Mouse (Mus musculus): ENCODE measurements around the gene Scaf1. TPM values are rescaled to one million over a fixed set of nuclear protein-coding genes. Genes with fewer than 3 reads are reported as not detected.

Scaf1 gene
- polyA plus RNA-seq, 1 experiment from 2014 or later: 56.7 TPM

DNA sequence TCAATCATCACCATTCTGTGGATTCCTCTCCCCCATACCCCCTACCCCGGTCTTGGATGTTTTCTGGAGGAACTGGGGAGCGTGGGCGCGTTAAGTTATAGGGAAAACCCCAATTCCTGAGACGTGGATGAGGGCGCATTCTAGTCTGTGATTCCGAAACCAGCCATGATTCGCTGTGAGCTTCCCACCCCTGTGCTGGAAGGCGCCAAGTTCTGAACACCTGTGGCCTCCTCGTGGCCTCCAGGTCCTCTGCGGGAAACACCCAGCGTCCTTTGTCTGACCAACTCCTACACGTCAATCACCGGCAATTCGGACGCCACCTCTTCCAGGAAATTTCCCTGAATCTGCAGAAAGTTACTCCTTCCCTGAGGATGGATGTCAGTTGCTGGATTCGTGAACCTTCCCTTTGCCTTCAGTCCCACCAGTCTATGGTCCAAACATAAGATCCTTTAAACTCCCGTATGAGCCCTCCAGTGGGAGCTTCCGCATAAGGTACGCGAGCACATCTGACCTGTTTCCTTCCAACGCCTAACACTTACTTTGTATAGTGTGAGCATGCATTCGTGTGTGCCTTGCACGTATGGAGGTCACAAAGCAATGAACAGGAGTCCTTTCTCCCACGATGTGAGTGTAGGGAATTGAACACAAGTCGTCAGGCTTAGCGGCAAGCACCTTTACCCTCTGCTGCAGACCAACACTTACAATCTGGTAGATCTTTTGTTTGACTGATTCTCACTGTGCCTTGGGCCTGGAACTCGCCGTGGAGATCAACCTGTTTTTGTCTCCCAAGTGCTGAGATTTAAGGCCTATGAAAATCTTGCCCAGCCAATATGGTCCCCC is 29.1 kb downstream of the Scaf1 start:
- WGBS: 0% methylated on average over 29 of the region's 29 CpGs
- H3K36me3 ChIP-seq (replicated peaks): peaks cover 1% of the 10 kb centered on the region
- H3K27me3 ChIP-seq (replicated peaks): no peaks in the 10 kb centered on the region
- peaks cover 36% of the 10 kb centered on the region for H3K4me1 ChIP-seq
- peak overlapping the region; percentile 55 for H3K9ac ChIP-seq
- H3K9me3 ChIP-seq: no peaks in the 10 kb centered on the region
- peak; percentile 26 for ATAC-seq (replicated peaks)
- H3K4me2 ChIP-seq: peak overlapping the region; percentile 57
- H3K27ac ChIP-seq: peak overlapping the region; percentile 94
- peak overlapping the region; percentile 87 for H3K4me3 ChIP-seq

DNA sequence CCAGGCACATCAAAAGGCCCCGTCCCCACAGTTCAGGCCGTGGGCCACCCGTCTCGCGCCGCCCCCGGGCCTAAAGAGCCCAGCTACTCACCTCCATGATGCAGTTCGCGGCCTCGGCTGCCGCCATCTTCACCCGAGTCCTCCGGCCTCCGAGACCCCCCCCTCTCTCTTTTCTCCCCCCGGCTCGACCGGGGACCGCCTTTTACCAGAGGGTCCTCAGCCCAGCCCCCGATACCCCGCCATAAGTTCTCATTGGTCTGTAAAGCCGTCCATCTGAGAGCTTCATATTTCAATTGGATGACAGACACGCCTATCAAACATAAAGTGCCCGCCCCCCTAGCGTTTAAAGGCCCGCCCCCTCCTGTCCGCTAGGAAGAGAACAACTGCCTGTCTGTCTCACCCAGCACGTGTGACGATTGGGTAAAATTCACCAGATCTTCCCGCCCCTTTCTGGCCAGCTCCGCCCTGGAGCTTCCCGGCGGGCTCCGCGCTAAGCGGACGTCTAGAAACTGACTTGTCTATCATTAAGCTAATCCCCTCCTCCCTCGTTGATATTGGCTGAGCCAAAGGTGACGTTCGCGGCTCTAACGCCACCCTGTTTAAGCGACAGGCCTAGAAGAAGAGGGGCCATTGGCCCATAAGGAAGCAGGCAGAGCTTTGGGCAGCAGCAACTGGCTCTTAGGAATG is 29.8 kb downstream of the Scaf1 start, which contains the start of gene Prmt1:
Gene Prmt1 (minus strand): TSS at position 377 of the 687 bp plus-strand sequence.
- no peaks in the 10 kb centered on the region for H3K27me3 ChIP-seq (replicated peaks)
- H3K4me3 ChIP-seq: peak within 1 kb of the TSS; percentile 87
- peak within 1 kb of the TSS; percentile 95 for H3K9ac ChIP-seq
- peaks cover 36% of the 10 kb centered on the region for H3K4me1 ChIP-seq
- peak within 1 kb of the TSS; percentile 59 for H3K4me2 ChIP-seq
- peak; percentile 97 for ATAC-seq (replicated peaks)
- no peaks in the 10 kb centered on the region for H3K9me3 ChIP-seq
- 2% methylated on average over 42 of the region's 42 CpGs for WGBS
- H3K36me3 ChIP-seq (replicated peaks): peaks cover 9% of the 10 kb centered on the region
- H3K27ac ChIP-seq: peak within 1 kb of the TSS; percentile 95

DNA sequence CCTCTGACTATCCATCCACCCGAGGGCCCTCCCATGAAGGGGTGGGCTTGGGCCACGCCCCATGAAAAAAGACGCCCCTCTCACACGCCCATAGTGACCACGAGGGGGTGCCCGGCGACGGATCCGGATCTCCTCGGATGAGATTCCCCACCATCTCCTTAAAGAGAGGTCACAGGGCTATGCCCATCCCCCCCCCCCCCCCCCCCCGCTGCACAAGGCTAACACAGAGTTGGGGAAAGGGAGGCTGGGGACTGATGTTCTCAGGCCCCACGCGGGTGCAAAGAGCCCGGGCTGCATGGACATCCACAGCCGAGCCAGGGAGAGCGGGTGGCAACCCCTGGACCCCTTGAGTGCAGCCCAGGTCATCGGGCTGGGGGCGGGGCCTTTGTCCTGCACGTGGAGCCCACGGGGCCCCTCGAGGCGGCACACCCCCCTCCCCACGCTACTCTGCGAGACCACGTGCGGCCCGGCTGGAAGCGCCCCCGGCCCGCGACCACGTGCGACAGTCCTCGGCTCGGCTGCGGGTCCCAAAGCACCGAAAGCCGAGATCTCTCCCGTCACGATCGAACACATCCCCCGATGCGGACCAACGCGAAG is 30.5 kb downstream of the Scaf1 start:
- H3K27ac ChIP-seq: peak overlapping the region; percentile 95
- peaks cover 14% of the 10 kb centered on the region for H3K36me3 ChIP-seq (replicated peaks)
- H3K4me3 ChIP-seq: peak overlapping the region; percentile 87
- no peaks in the 10 kb centered on the region for H3K9me3 ChIP-seq
- ATAC-seq (replicated peaks): peak; percentile 4
- peak overlapping the region; percentile 59 for H3K4me2 ChIP-seq
- WGBS: 1% methylated on average over 43 of the region's 45 CpGs
- H3K27me3 ChIP-seq (replicated peaks): no peaks in the 10 kb centered on the region
- peaks cover 36% of the 10 kb centered on the region for H3K4me1 ChIP-seq
- peak overlapping the region; percentile 95 for H3K9ac ChIP-seq

DNA sequence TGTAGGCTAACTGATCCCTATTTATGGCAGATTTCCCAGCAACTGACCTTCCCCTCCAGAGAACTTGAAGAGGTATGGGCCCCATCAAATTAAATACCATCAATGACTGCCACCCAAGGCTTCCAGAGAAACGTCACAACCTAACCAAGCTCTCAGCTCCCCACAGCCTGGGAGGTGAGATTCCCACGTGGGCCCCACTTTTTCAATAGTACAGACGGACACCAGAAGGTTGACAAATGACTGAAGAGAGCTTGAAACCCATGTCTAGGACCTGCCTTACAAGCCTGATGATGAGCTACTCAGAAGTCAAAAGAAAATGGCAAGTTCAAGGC is 31.4 kb downstream of the Scaf1 start:
- no peak for ATAC-seq (replicated peaks)
- no peak overlapping the region for H3K9ac ChIP-seq
- no peaks in the 10 kb centered on the region for H3K27me3 ChIP-seq (replicated peaks)
- WGBS: 34% methylated on average over 3 of the region's 3 CpGs
- H3K27ac ChIP-seq: no peak overlapping the region
- peaks cover 36% of the 10 kb centered on the region for H3K4me1 ChIP-seq
- peak overlapping the region; percentile 87 for H3K4me3 ChIP-seq
- H3K4me2 ChIP-seq: peak overlapping the region; percentile 59
- peaks cover 22% of the 10 kb centered on the region for H3K36me3 ChIP-seq (replicated peaks)
- H3K9me3 ChIP-seq: no peaks in the 10 kb centered on the region

DNA sequence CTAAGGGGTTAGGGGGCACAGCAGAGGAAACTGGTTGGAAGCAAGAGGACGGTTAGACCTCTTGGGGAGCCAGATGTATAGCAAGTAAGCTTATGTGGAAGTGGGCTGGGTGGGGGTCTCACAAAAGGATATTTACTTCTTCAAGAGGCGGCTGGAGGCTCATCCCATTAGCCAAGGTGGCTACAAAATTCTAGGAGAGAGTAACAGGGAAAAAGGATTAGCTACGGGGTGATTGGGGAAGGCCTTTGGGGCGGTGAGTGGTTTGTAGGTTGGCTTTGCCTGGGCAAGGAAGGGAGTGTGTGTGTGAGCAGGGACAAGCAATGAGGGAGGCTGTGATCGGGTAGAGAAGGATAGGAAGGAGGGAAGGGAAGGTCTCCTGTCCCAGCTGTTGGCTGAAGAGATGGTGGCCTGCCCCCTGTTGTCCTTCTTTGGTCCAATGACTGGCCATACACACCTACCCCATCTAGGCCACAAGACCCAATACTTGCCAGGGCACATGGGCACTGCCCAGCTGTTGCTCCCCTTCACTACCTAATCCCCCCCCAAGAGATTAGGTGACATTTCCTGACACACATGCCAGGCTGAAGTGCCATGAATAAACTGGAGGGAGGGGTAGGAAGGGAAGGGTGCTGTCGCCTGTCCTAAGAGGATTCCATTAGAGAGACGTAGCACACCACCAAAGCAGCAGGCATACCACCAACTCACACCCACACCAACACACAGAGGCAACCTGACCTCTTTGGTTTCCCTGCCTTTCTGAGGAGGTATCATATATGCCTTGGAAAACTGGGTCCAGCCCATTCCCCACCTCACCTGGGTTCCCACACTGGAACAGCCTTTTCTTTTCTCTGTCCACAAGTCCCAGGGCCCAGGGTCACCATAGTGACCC is 32.0 kb downstream of the Scaf1 start:
- peak overlapping the region; percentile 87 for H3K4me3 ChIP-seq
- H3K36me3 ChIP-seq (replicated peaks): peaks cover 28% of the 10 kb centered on the region
- peaks cover 36% of the 10 kb centered on the region for H3K4me1 ChIP-seq
- WGBS: 56% methylated on average over 7 of the region's 7 CpGs
- H3K9me3 ChIP-seq: no peaks in the 10 kb centered on the region
- peak overlapping the region; percentile 18; the same call in 1 of the 2 replicates for H3K27ac ChIP-seq
- no peak overlapping the region; the same call in 1 of the 2 replicates for H3K9ac ChIP-seq
- H3K27me3 ChIP-seq (replicated peaks): no peaks in the 10 kb centered on the region
- peak overlapping the region; percentile 59 for H3K4me2 ChIP-seq
- no peak for ATAC-seq (replicated peaks)

DNA sequence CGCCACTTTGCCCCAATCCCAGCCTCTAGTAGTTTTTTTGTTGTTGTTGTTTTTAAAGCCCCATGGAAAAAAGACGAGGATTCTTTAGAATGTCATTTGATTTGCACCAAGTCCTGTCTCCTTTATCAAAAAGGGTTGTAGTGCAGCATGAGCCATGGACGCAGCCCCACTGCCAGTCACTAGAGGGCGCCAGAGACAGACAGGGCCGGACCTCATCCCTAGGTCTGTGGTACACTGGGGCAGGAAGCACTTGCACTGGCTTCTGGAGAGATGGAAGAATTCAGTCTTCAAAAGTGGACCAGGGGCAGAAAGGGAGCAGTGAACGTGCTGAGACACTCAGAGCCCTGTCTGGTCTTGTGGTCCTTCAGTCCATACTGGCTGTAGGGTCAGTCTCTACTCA is 33.1 kb downstream of the Scaf1 start:
- ATAC-seq (replicated peaks): no peak
- peaks cover 36% of the 10 kb centered on the region for H3K36me3 ChIP-seq (replicated peaks)
- no peak overlapping the region for H3K9ac ChIP-seq
- H3K9me3 ChIP-seq: no peaks in the 10 kb centered on the region
- no peak overlapping the region for H3K4me3 ChIP-seq
- peaks cover 30% of the 10 kb centered on the region for H3K4me1 ChIP-seq
- H3K4me2 ChIP-seq: no peak overlapping the region
- no peak overlapping the region for H3K27ac ChIP-seq
- no peaks in the 10 kb centered on the region for H3K27me3 ChIP-seq (replicated peaks)
- 35% methylated on average over 6 of the region's 6 CpGs for whole genome bisulfite sequencing

DNA sequence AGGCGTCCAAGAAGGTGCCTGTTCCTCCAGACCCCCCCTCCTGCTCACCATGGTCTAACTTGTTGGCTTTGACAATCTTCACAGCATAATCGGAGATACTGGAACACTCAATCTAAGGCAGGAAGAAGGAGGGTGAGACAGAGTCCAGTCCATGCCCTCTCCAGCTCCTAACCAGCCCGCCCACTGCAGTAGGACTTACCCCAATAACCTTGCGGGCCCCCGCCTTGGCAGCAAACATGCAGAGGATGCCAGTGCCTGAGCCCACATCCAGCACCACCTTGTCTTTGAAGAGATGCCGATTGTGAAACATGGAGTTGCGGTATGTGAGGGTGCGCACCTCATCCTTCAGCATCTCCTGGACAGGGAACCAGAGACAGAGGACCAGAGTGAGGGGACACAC is 34.6 kb downstream of the Scaf1 start:
- no peak overlapping the region for H3K4me2 ChIP-seq
- no peaks in the 10 kb centered on the region for H3K27me3 ChIP-seq (replicated peaks)
- WGBS: 98% methylated on average over 8 of the region's 8 CpGs
- H3K4me1 ChIP-seq: peaks cover 24% of the 10 kb centered on the region
- no peak overlapping the region for H3K27ac ChIP-seq
- ATAC-seq (replicated peaks): no peak
- H3K4me3 ChIP-seq: no peak overlapping the region
- no peaks in the 10 kb centered on the region for H3K9me3 ChIP-seq
- H3K36me3 ChIP-seq (replicated peaks): peaks cover 51% of the 10 kb centered on the region
- H3K9ac ChIP-seq: no peak overlapping the region

DNA sequence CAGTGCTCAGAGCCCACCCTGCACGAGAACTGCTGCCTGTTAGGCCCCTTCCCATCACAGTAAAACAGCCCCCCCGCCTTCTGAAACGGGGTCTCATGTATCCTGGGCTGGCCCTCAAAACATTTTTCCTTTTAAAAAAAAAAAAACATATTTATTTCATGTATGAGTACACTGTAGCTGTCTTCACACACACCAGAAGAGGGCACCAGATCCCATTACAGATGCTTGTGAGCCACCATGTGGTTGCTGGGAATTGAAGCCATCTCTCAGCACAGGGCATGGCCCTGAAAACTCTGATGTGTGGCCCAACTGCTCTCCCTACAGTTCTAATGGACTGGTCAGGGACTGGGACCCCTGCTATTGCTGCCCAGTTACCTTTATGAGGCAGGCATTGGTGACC is 37.9 kb downstream of the Scaf1 start:
- Histone ChIP-seq H3K4me1 (peaks cover 20% of the 10 kb centered on the region), H3K27me3 (replicated peaks) (no peaks in the 10 kb centered on the region), H3K36me3 (replicated peaks) (peaks cover 58% of the 10 kb centered on the region), H3K4me2 (no peak overlapping the region), H3K27ac (no peak overlapping the region), H3K4me3 (no peak overlapping the region), H3K9me3 (no peaks in the 10 kb centered on the region), H3K9ac (no peak overlapping the region)
- ATAC-seq (replicated peaks): no peak
- 93% methylated on average over 3 of the region's 3 CpGs for WGBS

DNA sequence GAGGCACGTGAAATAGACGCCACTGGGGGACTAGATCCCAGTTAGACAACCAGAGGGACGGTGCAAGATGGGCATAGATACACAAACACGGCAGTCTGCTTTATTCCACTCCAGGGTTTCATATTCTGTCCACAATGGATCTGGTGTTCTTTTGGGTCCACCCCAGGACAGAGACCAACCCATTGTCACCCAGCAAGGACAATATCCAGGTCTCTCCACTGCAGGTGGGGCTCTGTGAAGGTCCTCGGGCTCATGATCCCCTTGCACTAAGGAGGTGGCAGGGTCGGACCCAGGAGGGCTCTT is 41.1 kb downstream of the Scaf1 start:
- WGBS: 21% methylated on average over 6 of the region's 6 CpGs
- Histone ChIP-seq H3K9me3 (no peaks in the 10 kb centered on the region), H3K9ac (0 out of 2 replicates have a peak overlapping the region, but pooled peaks have one; percentile 14), H3K4me3 (peak overlapping the region; percentile 47; the same call in 1 of the 2 replicates), H3K27me3 (replicated peaks) (no peaks in the 10 kb centered on the region), H3K36me3 (replicated peaks) (peaks cover 39% of the 10 kb centered on the region), H3K4me1 (peaks cover 41% of the 10 kb centered on the region), H3K4me2 (peak overlapping the region; percentile 84), H3K27ac (peak overlapping the region; percentile 89)
- no peak for ATAC-seq (replicated peaks)

DNA sequence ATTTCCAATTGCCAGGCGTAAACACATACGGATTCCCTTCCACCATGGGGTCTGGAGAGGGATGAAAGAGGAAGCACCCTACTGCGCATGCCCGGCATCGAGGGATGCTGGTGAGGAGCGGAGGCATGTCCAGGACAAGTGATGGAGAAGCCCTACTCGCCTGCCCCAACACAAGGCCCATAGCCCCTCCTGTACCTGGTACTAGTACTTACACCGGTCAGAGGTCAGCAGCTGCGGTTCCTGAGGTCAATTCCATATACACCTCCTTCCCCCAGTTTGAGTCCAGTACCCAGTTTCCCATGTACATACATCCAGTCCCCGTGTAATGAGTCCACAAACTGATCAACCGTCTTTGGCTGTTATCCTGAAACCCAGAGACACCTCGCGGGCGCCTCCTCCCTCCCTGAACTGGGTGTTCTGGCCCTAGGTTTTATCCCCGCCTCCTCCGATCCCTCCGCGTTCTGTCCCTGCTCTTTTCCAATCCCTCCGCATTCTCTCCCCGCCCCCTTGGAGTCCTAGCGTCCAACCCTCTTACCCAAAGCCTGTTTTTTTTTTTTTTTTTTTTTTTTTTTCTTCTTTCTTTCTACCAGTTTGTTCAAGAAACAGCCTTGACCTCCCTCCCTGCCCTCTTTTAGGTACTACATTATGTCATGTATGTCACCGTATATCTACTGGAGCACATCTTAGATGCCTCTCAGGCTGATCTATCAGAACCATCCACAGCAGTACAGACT is 41.6 kb downstream of the Scaf1 start, which contains the start of gene Cpt1c:
Gene Cpt1c (minus strand): TSS at position 469 of the 734 bp plus-strand sequence.
- peak; percentile 48 for ATAC-seq (replicated peaks)

More for the DNA sequence above, 41.6 kb downstream of the Scaf1 start, which contains the start of gene Cpt1c:
- H3K4me2 ChIP-seq: peak within 1 kb of the TSS; percentile 84
- no peaks in the 10 kb centered on the region for H3K9me3 ChIP-seq
- H3K27ac ChIP-seq: peak within 1 kb of the TSS; percentile 89
- peaks cover 34% of the 10 kb centered on the region for H3K36me3 ChIP-seq (replicated peaks)
- peaks cover 41% of the 10 kb centered on the region for H3K4me1 ChIP-seq
- H3K4me3 ChIP-seq: peak within 1 kb of the TSS; percentile 47
- peak within 1 kb of the TSS; percentile 71 for H3K9ac ChIP-seq
- WGBS: 1% methylated on average over 22 of the region's 22 CpGs
- H3K27me3 ChIP-seq (replicated peaks): no peaks in the 10 kb centered on the region

Measured in midbrain, embryonic 15.5 days (tissue).